Mouse (Mus musculus): ENCODE measurements around the gene C1rl.
"Not testable (repeated sequence)": the region's sequence is repeated elsewhere in the genome, so short reads cannot be mapped to it uniquely, and the experiment has no call there.

The C1rl gene

DNA sequence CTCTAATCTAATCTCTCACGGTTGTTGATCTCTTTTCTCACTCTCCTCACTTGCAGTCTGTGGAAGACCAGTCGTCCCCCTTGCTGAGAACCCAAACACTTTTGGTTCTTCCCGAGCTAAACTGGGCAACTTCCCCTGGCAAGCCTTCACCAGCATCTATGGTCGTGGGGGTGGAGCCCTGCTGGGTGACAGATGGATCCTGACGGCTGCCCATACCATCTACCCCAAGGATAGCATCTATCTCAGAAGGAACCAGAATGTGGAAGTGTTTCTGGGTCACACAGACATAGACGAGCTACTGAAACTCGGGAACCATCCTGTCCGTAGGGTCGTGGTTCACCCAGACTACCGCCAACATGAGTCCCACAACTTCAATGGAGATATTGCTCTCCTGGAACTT is 15.4 kb downstream of the C1rl start:
- DNase-seq, result no peak

DNA sequence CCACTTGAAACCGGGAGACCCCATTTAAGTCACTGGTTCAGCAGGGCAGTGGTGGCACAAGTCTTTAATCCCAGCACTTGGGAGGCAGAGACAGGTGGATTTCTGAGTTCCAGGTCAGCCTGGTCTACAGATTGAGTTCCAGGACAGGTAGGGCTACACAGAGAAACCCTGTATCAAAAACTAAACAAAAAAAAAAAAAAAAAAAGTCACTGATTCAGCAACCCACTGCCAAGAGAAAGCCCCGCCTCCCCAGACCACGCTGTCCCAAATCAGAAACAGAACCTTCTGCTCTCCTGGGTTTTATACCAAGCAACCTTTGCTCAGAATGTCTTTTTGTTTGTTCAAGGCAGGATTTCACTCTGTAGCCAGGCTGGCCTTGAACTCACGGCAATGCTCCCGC is 16.3 kb downstream of the C1rl start:
- DNase-seq, result peak; percentile 26

DNA sequence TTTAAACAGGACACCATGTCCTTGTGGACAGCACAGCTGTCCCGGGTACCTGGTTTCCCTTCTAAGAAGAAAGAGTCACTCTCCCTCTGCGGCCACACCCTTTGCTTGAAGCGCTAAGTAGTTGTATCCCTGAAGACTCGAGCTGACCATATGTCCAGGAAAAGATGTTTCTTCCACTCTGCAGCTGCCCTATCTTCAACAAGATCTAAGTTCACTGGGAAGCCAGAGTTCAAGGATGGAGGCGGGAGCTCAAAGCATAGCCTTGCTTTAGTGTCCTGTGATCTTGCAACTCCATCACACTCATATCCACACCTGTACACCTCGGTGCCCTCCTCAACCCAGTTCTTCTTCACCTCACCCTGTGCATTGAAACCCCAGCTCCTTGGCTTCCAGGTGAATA is 19.0 kb downstream of the C1rl start:
- no peak for DNase-seq

DNA sequence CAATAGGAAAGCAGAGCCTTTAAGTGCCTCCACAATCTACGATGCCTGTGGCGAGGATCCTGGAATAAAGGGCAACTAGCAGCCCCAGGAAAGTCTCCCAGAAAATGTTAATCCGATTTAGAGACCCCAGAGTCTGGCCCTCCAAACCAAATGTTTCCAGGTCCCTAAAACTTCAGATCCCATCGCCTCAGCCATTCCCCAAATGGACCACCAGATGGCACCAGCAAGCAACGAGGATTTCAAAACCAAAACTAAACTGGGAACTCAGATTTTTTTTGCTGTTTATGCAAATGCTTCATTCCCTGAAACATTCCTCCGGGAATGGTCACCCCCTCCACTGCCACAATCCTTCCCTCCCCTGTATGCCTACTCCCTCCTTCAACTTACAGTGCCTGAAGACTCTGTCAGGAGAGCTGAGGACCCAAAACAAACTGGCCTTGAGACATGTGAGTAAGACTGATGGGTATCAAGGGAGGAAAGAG is 19.5 kb downstream of the C1rl start, which contains the start of gene C1ra:
Gene C1ra (plus strand): TSS at position 51 of the 482 bp plus-strand sequence.
- DNase-seq, result peak; percentile 77

DNA sequence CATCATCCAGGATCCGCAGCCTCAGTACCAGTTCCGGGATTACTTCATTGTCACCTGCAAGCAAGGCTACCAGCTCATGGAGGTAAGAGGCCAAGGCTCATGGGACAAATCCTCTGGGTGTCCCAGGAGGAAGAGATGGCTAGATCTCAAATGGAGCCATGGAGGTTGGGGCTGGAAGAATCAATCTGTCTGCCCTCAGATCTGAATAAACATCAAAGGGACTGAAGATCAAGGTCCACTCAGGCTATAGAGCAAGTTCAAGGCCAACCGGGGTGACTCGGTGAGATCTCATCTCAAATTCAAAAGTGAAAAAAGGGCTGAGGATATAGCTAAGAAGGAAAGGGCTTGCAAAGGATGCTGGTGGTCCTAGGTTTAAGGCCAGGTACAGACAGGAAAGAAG is 24.8 kb downstream of the C1rl start:
- not testable (repeated sequence) for DNase-seq

DNA sequence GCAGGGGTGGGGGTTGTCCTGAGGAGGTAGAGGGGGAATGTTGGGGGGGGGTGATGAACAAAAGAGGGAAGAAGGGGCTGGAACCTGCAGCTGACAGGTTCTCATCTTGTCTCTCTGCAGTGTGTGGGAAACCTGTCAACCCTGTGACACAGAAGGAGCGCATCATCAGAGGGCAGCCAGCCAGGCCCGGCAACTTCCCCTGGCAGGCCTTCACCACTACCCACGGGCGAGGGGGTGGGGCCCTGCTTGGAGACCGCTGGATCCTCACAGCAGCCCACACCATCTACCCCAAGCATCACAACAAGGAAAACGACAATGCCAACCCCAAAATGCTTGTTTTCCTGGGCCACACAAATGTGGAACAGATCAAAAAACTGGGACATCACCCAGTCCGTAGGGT is 29.2 kb downstream of the C1rl start:
- DNase-seq, result not testable (repeated sequence)

DNA sequence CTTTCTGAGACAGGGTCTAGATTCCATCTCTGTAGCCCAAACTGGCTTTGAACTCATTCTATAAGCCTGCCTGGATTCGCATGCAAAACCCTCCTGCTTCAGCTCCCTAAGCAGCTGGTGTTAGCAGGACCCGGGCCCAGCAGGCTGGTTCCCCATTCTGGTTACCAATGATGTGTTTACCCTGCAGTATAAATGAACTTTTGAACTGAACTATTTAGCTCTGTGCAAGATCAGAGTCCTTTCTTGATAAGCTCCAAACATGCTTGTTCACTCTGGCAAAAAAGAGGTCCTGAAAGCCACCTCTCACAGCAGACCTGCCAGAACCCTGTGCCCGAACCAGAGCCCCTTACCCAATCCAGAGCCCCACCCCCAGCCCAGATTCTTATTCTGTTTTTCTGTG is 35.0 kb downstream of the C1rl start:
- DNase-seq, result no peak

DNA sequence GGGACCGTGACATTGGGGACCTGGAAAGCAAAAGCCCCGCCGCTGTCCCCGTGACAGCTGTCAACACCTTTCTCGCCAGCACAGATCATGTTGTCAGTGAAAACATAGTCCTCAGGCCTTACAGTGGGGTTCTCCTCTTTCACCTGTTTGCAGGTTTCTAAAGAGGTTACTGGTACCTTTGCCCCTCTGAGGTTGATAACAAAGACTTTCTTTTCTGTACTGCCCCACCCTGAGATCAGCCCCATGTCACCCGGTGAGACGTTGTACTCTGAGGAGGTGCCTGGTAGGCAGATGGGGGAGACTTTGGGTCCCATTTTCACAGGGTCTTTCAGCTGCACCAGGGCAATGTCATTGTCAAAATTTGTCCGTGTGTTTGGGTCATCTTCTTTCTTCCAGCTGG is 38.2 kb downstream of the C1rl start:
- DNase-seq, result no peak

DNA sequence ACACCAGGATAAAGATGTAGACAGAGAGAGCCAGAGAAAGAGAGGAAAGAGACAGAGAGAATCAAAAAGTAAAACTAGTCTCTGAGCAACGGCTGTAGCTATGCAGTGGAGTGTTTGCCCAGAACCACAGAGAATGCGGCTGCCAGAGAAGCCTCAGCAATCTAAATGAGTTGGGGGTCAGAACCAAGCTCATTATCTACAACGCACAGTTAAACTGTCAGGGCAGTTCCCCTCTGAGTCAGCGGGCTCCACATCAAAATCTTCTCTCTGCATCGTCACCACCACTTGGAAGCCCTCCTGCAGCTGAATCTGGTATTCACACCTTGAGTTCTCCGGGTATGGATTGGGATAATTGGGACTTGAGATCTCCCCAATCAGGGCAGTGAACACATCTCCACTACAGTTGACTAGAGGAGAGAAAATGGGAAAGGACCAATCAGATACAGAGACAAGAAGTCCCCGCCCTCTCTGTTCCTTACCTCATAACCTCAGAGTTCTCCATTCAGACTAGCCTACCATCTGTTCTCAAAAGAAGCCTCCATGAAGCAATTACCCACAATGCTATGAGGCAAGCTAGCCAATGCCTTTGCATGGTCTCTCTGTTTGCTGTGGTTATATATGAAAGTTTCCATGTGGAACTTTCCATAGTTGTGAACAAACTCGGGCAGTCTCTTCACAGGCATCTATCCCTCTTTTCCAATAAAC is 43.4 kb downstream of the C1rl start:
- not testable (repeated sequence) for DNase-seq

DNA sequence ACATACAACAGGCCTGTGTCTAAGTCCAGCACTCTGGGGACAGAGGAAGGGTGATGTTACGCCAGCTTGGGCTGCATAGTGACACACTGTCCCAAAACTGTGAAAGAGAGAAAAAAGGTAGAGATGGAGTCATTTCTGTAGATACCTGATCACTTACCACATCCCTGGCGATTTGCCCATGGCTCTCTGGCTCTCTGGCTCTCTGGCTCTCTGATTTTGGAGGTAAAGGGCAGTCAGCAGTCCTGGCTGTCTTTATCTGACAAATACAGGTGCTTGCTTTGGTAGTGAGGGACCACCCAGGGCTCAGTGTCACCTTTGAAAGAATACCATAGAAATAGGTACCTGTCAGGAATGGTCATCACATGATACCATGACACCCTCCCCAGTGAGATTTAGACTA is 48.3 kb downstream of the C1rl start:
- DNase-seq, result not testable (repeated sequence)

DNA sequence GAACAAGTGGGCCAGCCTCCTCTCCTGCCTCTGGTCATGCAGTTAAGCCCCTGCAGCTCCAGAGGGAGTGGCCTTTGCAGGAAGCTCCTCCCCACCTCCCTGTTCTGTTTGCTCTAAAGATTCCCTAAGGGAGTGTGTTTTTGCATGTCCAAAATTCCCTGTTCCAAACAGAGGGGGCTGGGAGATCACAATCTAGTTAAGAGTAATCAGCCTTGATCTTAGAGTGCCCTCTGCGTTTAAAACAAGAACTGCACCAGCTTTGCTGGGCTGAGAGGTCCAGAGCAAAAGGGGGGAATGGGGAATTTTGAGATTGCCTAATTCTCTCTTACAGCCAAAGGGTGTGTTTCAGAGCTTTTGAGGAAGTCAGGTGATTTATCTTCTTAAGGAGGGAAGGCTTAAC is 49.4 kb downstream of the C1rl start, which contains the start of gene C1s1:
Gene C1s1 (minus strand): TSS at position 76 of the 400 bp plus-strand sequence.
- peak; percentile 75 for DNase-seq

DNA sequence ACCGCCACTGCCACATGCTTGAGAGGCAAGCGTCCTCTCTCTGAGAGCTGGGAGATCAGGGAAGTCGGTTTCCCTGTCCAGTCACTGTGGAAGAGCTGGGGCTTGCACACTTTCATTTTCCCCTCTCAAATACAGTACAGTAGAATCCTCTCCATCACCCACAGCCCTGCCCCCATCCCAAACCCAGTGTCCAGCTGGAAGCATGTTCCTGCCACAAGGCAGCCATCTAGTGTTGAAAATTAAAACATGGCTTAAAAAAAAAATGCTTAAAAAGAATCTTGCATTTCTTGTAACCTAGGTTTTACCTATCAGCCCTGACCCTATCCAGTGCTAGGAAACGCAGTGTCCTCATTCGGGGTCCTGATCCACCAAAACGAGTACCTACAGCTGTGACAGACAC is 51.6 kb downstream of the C1rl start:
- DNase-seq, result peak; percentile 26

DNA sequence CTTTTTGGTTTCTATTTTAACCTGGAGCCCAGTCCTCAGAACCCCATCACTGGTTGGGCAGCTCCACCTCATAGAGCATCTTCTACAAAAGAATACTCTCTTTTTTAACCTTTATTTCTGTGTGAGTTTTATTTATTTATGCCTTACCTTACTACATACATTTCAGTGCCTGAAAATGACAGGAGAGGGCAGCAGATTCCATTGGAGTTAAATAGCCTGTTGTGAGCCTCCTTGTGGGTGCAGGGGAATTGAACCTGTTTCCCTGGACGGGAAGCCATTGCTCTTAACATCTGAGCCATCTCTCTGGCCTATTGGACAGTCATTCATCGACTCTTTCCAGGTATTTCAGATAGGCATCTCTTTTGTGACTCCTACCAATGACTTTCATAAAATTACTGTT is 52.5 kb downstream of the C1rl start:
- no peak for DNase-seq

DNA sequence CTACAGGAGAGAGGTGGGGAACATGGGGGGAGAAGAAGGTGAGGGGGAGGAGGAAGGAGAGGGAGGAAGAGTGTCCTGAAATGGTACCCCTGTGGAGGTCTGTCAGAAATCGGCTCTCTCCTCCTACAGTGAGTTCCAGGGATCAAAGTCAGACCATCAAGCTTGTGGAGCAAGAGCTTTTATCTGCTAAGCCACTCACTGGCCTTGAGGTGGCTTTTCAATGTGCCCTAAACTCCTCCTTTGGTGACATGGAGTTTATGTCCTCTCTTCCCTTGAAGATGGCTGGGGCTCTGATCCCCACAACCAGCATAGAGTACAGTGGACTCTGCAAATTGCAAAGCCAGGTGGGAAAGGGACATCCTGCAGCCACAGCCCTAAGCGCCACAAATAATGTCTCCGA is 55.1 kb downstream of the C1rl start:
- DNase-seq, result not testable (repeated sequence)

DNA sequence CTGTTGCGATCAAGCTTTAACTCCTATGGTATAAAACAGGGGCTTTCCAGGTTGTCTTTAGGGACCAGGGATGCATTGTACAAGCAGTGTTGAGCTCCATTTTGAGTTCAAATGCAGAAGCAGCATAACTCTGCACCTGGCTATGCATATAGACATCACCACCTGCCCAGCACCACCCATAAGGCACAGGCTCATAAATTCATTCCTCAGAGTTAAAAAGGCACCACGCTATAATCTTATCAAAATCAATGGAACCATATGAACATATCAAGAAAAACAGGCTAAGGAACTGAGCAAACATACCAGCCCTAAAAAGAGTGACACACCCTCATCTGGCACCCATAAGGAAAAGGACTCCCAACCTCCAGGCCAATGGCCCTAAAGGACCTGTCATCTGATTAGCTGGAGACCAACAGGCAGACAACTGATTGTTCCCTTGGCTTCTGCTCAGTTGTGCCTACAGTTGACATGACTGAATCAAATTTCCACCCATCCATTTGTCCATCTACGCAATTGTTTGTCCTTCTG is 56.2 kb downstream of the C1rl start:
- no peak for DNase-seq

DNA sequence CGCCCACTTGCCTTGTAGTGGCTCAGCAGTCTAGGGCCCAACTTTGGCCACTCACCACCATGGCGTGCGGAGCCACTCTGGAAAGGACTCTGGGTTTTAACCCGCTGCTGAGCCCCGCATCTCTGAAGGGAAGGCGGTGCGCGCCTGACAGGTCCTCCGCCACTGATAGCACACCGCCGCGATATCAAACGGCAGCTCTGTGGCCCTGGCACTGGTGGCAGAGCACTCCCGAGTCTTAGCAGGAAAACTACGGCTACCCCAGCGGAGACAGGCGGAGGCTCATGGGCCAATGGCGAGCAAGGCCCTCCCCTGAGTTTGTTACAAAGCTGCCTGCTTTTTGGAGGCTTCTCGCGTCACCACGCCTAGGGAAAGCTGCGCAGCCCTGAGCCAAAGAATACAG is 59.9 kb downstream of the C1rl start:
- DNase-seq, result no peak

DNA sequence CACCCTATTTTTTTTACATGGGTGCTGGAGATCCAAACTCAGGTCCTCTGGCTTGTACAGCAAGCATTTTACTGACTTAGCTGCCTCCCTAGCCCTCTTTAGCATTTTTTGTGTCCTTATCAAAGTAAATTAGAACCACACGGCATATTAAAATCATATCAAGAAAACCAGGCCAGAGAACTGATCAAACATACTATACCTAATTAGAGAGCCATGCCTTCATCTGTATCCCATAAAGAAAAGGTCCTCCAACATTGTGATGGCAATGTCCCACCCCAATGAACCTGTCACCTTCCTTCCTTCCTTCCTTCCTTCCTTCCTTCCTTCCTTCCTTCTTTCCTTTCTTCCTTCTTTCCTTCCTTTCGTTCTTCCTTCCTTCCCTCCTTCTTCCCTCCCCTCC is 63.0 kb downstream of the C1rl start:
- DNase-seq, result not testable (repeated sequence)

All from kidney, adult 9 months (tissue).